Mouse (Mus musculus): ENCODE results near the gene Esrrg. TPM values are rescaled to one million over a fixed set of nuclear protein-coding genes. Genes with fewer than 3 reads are reported as not detected.

The Esrrg gene
- polyA plus RNA-seq, 1 experiment from 2014 or later: 10.7 TPM

DNA sequence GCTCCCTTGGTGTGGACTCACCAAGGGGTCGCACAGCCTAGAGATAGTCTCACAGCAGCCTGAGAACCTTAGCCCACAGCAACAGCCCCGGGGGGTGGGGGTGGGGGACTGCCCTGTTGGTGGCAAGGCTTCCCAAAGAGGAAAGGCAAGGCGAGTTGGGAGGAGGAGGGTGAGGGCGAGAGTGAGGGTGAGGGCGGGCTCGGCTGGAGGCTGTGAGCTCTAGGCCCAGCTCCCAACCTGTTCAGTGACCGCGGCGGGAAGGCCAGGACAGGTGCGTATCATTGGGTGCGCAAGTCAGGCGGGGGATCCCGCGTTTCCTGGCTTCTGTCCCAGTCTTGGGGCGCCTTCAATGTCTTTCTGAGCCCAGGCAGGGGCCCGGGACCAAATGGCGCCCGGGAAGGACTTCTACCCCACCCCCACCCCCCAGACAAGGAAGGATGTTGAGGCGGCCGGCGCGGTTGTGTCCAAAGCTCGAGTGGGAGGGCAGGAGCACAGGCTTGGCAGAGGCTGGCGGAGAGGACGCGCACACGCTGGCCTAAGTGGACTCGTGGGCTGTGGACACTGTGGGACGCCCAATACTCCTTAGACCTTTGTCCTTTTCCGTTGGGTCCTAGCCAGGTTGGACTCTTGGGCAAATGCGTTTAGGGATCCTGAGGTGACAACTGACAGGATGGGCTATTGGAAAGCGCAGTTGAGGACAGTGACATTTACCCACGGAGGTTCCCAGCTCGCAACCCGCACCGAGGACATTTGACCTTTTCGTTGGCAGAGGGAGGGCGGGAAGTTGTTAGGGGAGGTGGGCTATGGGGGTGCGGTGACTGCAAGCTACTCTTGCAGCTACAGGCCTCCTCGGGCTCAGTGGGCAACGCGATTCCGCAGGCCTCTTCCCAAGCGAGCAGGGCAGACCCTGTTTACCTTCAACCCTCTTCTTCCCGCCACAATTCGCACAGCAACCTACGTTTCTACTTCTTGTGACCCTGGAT is 1.2 kb upstream of the Esrrg start:
- peaks cover 71% of the 10 kb centered on the region for H3K27me3 ChIP-seq (ENCODE audit: control insufficient read depth, insufficient read depth, low read length)
- ATAC-seq (ENCODE audit: insufficient read depth, low FRiP score): no peak
- no peak overlapping the region for H3K9ac ChIP-seq (ENCODE audit: low read length)
- no peaks in the 10 kb centered on the region for H3K36me3 ChIP-seq (ENCODE audit: control insufficient read depth, insufficient read depth, low read length)
- H3K4me1 ChIP-seq (ENCODE audit: control insufficient read depth, insufficient read depth, low read length): peaks cover 21% of the 10 kb centered on the region
- no peak overlapping the region for H3K27ac ChIP-seq (ENCODE audit: low read length)
- 0 out of 2 replicates have a peak overlapping the region, but pooled peaks have one; percentile 10 for H3K4me2 ChIP-seq (ENCODE audit: low read depth, low read length)
- H3K4me3 ChIP-seq (replicated peaks; ENCODE audit: low read length): peak overlapping the region; percentile 7; the same call in 1 of the 2 replicates
- H3K9me3 ChIP-seq (replicated peaks; ENCODE audit: control insufficient read depth, low read length): no peaks in the 10 kb centered on the region
- 5% methylated on average over 47 of the region's 47 CpGs for WGBS

DNA sequence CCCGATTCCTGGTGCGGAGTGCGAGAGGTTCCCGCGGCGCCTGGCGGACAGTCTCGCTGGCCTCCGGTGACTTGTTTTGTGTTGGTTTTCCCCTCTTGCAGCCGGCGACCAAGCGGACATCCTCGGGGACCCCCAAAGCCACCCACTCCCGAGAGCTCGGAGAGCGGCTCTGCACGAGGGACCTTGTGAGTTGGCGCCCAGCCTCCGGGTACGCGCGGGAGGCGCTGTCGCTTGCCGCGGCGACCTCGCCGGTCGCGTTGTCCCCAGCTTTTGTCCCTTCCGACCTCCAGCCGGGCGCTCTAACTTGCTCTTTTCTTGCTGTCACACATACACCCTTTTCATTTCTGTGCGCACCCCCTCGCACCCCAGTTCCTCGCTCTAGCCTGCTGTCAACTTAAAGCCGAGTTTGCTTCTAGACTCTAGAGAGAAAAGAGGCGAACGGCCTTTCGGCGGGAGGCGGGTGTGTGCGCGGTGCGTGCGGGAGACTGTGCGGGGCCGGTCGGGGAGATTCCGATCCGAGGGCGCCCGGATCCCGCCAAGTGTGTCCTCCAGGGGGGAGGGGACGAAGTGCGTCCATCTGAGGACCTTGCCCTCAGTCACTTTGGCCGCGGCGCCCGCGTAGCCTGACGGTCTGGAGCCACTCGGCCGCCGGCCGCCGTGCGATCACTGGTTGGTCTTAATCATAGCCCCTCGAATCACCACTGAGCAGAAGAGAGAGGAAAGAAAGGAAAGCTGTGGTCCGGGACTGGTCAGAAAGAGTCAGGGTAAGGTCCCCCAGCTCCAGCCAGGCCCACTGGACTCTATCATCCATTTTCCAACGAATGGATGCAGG is 646 bp downstream of the Esrrg start:
- H3K27me3 ChIP-seq (ENCODE audit: control insufficient read depth, insufficient read depth, low read length): peaks cover 62% of the 10 kb centered on the region
- H3K9ac ChIP-seq (ENCODE audit: low read length): peak overlapping the region; percentile 60
- under 1% methylated on average over 72 of the region's 72 CpGs for WGBS
- H3K4me2 ChIP-seq (ENCODE audit: low read depth, low read length): peak overlapping the region; percentile 93
- no peaks in the 10 kb centered on the region for H3K36me3 ChIP-seq (ENCODE audit: control insufficient read depth, insufficient read depth, low read length)
- peaks cover 21% of the 10 kb centered on the region for H3K4me1 ChIP-seq (ENCODE audit: control insufficient read depth, insufficient read depth, low read length)
- no peaks in the 10 kb centered on the region for H3K9me3 ChIP-seq (replicated peaks; ENCODE audit: control insufficient read depth, low read length)
- peak overlapping the region; percentile 55 for H3K4me3 ChIP-seq (replicated peaks; ENCODE audit: low read length)
- no peak overlapping the region for H3K27ac ChIP-seq (ENCODE audit: low read length)
- ATAC-seq (ENCODE audit: insufficient read depth, low FRiP score): no peak

DNA sequence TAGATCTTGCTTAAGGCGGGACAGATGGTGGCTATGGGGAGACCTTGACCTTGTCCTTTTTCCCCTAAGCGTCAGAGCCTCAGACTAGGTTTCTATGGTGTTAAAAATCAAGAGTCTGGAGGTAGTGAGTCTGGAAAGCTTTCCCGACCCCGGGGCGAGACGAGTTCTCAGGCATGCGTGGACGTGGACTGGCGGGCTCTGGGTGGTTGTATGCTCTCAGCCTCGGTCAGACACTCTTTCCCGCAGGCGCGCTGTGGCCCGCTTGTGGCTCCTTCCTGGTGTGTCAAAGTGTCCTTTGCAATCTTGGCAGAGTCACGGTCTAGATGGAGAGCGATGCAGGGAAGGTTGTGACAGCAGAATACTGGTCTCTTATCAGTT is 1.3 kb downstream of the Esrrg start:
- no peaks in the 10 kb centered on the region for H3K36me3 ChIP-seq (ENCODE audit: control insufficient read depth, insufficient read depth, low read length)
- H3K27ac ChIP-seq (ENCODE audit: low read length): no peak overlapping the region
- H3K9me3 ChIP-seq (replicated peaks; ENCODE audit: control insufficient read depth, low read length): no peaks in the 10 kb centered on the region
- peaks cover 21% of the 10 kb centered on the region for H3K4me1 ChIP-seq (ENCODE audit: control insufficient read depth, insufficient read depth, low read length)
- H3K9ac ChIP-seq (ENCODE audit: low read length): peak overlapping the region; percentile 60; the same call in 1 of the 2 replicates
- peaks cover 56% of the 10 kb centered on the region for H3K27me3 ChIP-seq (ENCODE audit: control insufficient read depth, insufficient read depth, low read length)
- peak overlapping the region; percentile 93 for H3K4me2 ChIP-seq (ENCODE audit: low read depth, low read length)
- 3% methylated on average over 16 of the region's 16 CpGs for WGBS
- H3K4me3 ChIP-seq (replicated peaks; ENCODE audit: low read length): peak overlapping the region; percentile 55
- ATAC-seq (ENCODE audit: insufficient read depth, low FRiP score): no peak

DNA sequence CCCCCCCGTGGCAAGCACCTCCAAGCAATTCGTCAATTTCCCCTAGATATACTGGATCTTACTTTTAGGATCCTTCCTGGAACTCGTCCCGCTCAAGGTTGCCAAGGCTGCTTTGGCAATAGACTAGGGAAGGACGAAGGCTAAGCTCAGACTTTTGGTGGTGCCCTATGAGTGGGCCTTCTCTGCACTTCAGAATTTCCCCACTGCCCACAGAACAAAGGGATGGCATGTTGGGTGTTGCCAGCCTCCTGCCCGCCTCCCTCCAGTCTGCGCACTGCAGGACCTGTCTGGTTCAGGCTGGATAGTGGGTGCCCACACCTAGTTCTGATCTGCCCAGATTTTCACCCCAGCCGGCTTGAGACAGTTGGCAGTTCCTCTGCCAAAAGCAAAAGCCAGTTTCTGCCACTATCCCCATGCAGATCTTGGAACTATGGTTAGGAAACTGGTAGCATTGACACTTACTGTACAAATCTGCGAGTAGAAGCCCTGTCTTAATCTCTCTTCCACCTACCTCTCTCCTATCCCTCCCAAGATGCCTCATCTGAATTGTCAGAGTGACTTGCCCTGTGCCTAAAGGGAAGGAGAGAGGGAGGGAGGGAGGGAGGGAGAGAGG is 1.9 kb downstream of the Esrrg start:
- H3K4me1 ChIP-seq (ENCODE audit: control insufficient read depth, insufficient read depth, low read length): peaks cover 16% of the 10 kb centered on the region
- H3K4me3 ChIP-seq (replicated peaks; ENCODE audit: low read length): no peak overlapping the region
- peaks cover 50% of the 10 kb centered on the region for H3K27me3 ChIP-seq (ENCODE audit: control insufficient read depth, insufficient read depth, low read length)
- peak overlapping the region; percentile 93; the same call in 1 of the 2 replicates for H3K4me2 ChIP-seq (ENCODE audit: low read depth, low read length)
- no peak overlapping the region for H3K9ac ChIP-seq (ENCODE audit: low read length)
- ATAC-seq (ENCODE audit: insufficient read depth, low FRiP score): no peak
- no peaks in the 10 kb centered on the region for H3K9me3 ChIP-seq (replicated peaks; ENCODE audit: control insufficient read depth, low read length)
- no peaks in the 10 kb centered on the region for H3K36me3 ChIP-seq (ENCODE audit: control insufficient read depth, insufficient read depth, low read length)
- WGBS: 58% methylated on average over 7 of the region's 9 CpGs
- H3K27ac ChIP-seq (ENCODE audit: low read length): no peak overlapping the region

DNA sequence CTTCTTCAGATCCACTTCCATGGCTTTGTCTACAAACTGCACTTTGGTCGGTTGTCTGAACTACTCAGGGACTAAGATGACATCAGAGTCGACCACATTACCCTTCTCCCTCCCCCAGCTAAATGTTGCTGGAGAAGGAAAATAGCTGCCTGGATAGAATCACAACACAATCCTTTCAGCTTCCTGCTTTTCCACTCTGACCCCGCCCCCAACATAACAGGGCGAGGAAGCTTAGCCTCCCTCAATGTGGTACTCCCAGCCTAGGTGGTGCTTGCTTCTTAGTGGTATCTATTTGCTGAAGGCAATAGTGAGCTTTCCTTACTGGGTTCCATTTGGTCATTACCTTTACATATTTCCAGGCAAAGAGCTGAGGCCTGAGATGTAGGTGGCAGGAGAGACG is 3.3 kb downstream of the Esrrg start:
- no peak overlapping the region for H3K4me3 ChIP-seq (replicated peaks; ENCODE audit: low read length)
- H3K9me3 ChIP-seq (replicated peaks; ENCODE audit: control insufficient read depth, low read length): no peaks in the 10 kb centered on the region
- ATAC-seq (ENCODE audit: insufficient read depth, low FRiP score): no peak
- WGBS: 47% methylated on average over 5 of the region's 5 CpGs
- H3K27ac ChIP-seq (ENCODE audit: low read length): no peak overlapping the region
- no peak overlapping the region for H3K4me2 ChIP-seq (ENCODE audit: low read depth, low read length)
- no peak overlapping the region for H3K9ac ChIP-seq (ENCODE audit: low read length)
- H3K36me3 ChIP-seq (ENCODE audit: control insufficient read depth, insufficient read depth, low read length): no peaks in the 10 kb centered on the region
- peaks cover 35% of the 10 kb centered on the region for H3K27me3 ChIP-seq (ENCODE audit: control insufficient read depth, insufficient read depth, low read length)
- peaks cover 13% of the 10 kb centered on the region for H3K4me1 ChIP-seq (ENCODE audit: control insufficient read depth, insufficient read depth, low read length)

DNA sequence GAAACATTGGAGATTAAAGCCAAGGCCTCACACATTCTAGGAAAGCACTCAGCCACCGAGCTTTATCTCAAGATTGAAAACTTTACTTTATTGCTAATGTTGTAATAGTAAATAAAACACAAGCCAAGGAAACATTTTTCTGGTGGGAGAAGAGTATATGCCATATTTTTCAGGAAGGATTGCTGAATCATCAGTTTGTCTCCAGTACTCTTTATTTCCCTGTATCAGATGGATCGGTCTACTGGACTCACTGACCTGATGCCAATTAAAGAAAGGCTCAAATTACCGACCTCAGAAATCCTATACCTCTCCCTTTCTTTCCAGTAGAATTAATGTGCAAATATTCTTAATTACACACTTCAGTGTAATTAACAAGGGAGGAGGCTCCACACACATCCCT is 4.7 kb downstream of the Esrrg start:
- no peak overlapping the region for H3K9ac ChIP-seq (ENCODE audit: low read length)
- no peaks in the 10 kb centered on the region for H3K36me3 ChIP-seq (ENCODE audit: control insufficient read depth, insufficient read depth, low read length)
- 69% methylated on average over 3 of the region's 3 CpGs for WGBS
- no peaks in the 10 kb centered on the region for H3K9me3 ChIP-seq (replicated peaks; ENCODE audit: control insufficient read depth, low read length)
- peaks cover 22% of the 10 kb centered on the region for H3K27me3 ChIP-seq (ENCODE audit: control insufficient read depth, insufficient read depth, low read length)
- H3K4me2 ChIP-seq (ENCODE audit: low read depth, low read length): no peak overlapping the region
- no peak for ATAC-seq (ENCODE audit: insufficient read depth, low FRiP score)
- H3K4me3 ChIP-seq (replicated peaks; ENCODE audit: low read length): no peak overlapping the region
- no peaks in the 10 kb centered on the region; the same call in 1 of the 2 replicates for H3K4me1 ChIP-seq (ENCODE audit: control insufficient read depth, insufficient read depth, low read length)
- no peak overlapping the region for H3K27ac ChIP-seq (ENCODE audit: low read length)

DNA sequence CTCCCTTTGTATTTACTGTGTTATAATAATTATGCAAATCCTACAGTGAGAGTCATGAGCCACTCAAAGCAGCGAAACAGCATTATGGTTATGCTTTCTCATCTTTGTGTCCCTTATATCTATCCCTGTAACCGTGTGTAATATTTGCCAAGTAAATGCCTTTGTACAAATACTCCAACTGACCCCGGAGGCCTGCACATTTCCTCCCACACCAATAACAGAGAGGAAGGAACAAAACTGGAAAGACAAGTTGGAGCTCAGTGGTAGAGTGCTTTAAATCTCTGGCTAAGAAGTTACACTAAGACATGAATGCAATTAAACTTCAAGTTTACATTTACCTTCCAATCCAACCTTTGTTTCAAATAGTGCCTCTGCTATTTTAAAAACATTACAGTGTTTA is 15.4 kb downstream of the Esrrg start:
- H3K36me3 ChIP-seq (ENCODE audit: control insufficient read depth, insufficient read depth, low read length): no peaks in the 10 kb centered on the region
- ATAC-seq (ENCODE audit: insufficient read depth, low FRiP score): peak; percentile 74; the same call in 1 of the 2 replicates
- WGBS: 45% methylated on average over 3 of the region's 3 CpGs

DNA sequence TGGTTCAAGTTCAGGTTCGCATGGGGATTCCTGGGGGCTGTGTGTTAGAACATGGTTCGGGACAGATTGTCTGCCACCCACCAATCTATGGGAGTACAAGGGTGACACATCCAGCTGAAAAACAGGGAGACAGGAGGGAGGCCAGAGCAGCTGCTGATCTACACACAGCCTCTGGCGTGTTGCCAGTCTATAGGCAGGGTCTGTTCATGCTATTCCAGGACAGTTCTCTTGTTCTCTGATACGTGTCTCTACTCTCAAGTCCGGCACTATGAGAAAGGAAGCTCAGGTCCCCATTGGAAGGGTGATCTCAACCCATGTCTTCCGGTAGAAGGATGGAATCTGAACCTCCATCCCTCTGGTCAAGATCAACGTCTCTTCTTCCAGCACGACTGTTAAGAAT is 21.8 kb downstream of the Esrrg start:
- 76% methylated on average over 8 of the region's 8 CpGs for WGBS
- no peak overlapping the region for H3K4me2 ChIP-seq (ENCODE audit: low read depth, low read length)
- no peaks in the 10 kb centered on the region for H3K36me3 ChIP-seq (ENCODE audit: control insufficient read depth, insufficient read depth, low read length)
- no peaks in the 10 kb centered on the region for H3K27me3 ChIP-seq (ENCODE audit: control insufficient read depth, insufficient read depth, low read length)
- H3K4me1 ChIP-seq (ENCODE audit: control insufficient read depth, insufficient read depth, low read length): no peaks in the 10 kb centered on the region
- no peak overlapping the region for H3K4me3 ChIP-seq (replicated peaks; ENCODE audit: low read length)
- no peaks in the 10 kb centered on the region for H3K9me3 ChIP-seq (replicated peaks; ENCODE audit: control insufficient read depth, low read length)
- H3K9ac ChIP-seq (ENCODE audit: low read length): no peak overlapping the region
- no peak overlapping the region for H3K27ac ChIP-seq (ENCODE audit: low read length)
- no peak for ATAC-seq (ENCODE audit: insufficient read depth, low FRiP score)

More for the DNA sequence above, 15.4 kb downstream of the Esrrg start:
- H3K4me1 ChIP-seq (ENCODE audit: control insufficient read depth, insufficient read depth, low read length): peaks cover 8% of the 10 kb centered on the region; the same call in 1 of the 2 replicates
- no peak overlapping the region for H3K9ac ChIP-seq (ENCODE audit: low read length)
- H3K27me3 ChIP-seq (ENCODE audit: control insufficient read depth, insufficient read depth, low read length): no peaks in the 10 kb centered on the region
- H3K4me2 ChIP-seq (ENCODE audit: low read depth, low read length): no peak overlapping the region
- H3K9me3 ChIP-seq (replicated peaks; ENCODE audit: control insufficient read depth, low read length): no peaks in the 10 kb centered on the region
- peak overlapping the region; percentile 53 for H3K27ac ChIP-seq (ENCODE audit: low read length)
- H3K4me3 ChIP-seq (replicated peaks; ENCODE audit: low read length): no peak overlapping the region

All from stomach, embryonic 16.5 days (tissue).